Mouse (Mus musculus) kidney, postnatal 10 days (tissue): ENCODE measurements at regions not wholly inside any gene's neighbourhood (a gene's known extent, or its start where the extent isn't known, plus 50 kb on each side); places are given as distances from the start of the nearest gene placed in this dataset.
A peak's percentile ranks its signal among the peaks of the same experiment; 100 is the strongest.
"Not testable (repeated sequence)": the region's sequence is repeated elsewhere in the genome, so short reads cannot be mapped to it uniquely, and the experiment has no call there.

Source experiments
- DNase-seq: peaks from one replicate; pipeline ENCODE4 v3.0.0; 2021; ENCODE audit warnings: mixed read lengths

- DNase-seq, result peak; percentile 9
These were observed 142.7 kb upstream of the Gnai1 start for GRCm38 (mm10) chr5:18502831-18503230.

GRCm38 (mm10) chr5:18494305-18494704 lies 134.2 kb upstream of the Gnai1 start:
- no peak for DNase-seq

GRCm38 (mm10) chr5:18489709-18490108 lies 129.6 kb upstream of the Gnai1 start:
- DNase-seq, result no peak

GRCm38 (mm10) chr5:18487076-18487772 lies 127.1 kb upstream of the Gnai1 start:
- DNase-seq, result no peak

GRCm38 (mm10) chr5:18484376-18484775 lies 124.2 kb upstream of the Gnai1 start:
- DNase-seq, result no peak

- DNase-seq, result no peak
These were observed 118.3 kb upstream of the Gnai1 start for GRCm38 (mm10) chr5:18478420-18478819.

- DNase-seq, result no peak
These were observed 117.3 kb upstream of the Gnai1 start for GRCm38 (mm10) chr5:18477372-18478017.

- DNase-seq, result no peak
These were observed 112.0 kb upstream of the Gnai1 start for GRCm38 (mm10) chr5:18472114-18472513.

- peak; percentile 51 for DNase-seq
These were observed 97.6 kb upstream of the Gnai1 start for GRCm38 (mm10) chr5:18457771-18458170.

- DNase-seq, result no peak
These were observed 96.0 kb upstream of the Gnai1 start for GRCm38 (mm10) chr5:18456196-18456595.

- not testable (repeated sequence) for DNase-seq
These were observed 93.0 kb upstream of the Gnai1 start for GRCm38 (mm10) chr5:18452871-18453757.

- no peak for DNase-seq
These were observed 89.1 kb upstream of the Gnai1 start for GRCm38 (mm10) chr5:18449261-18449660.

- DNase-seq, result no peak
These were observed 88.1 kb upstream of the Gnai1 start for GRCm38 (mm10) chr5:18448330-18448670.

- no peak for DNase-seq
These were observed 87.6 kb upstream of the Gnai1 start for GRCm38 (mm10) chr5:18447665-18448329.

GRCm38 (mm10) chr5:18445969-18446368 lies 85.8 kb upstream of the Gnai1 start:
- peak; percentile 85 for DNase-seq

GRCm38 (mm10) chr5:18439986-18440385 lies 79.8 kb upstream of the Gnai1 start:
- no peak for DNase-seq

GRCm38 (mm10) chr5:18439281-18439680 lies 79.1 kb upstream of the Gnai1 start:
- no peak for DNase-seq

- no peak for DNase-seq
These were observed 76.1 kb upstream of the Gnai1 start for GRCm38 (mm10) chr5:18436099-18436748.

- DNase-seq, result no peak
These were observed 74.1 kb upstream of the Gnai1 start for GRCm38 (mm10) chr5:18434245-18434644.

- no peak for DNase-seq
These were observed 73.1 kb upstream of the Gnai1 start for GRCm38 (mm10) chr5:18433287-18433686.

GRCm38 (mm10) chr5:18425098-18425497 lies 64.9 kb upstream of the Gnai1 start:
- DNase-seq, result no peak

GRCm38 (mm10) chr5:18414892-18415291 lies 54.7 kb upstream of the Gnai1 start:
- no peak for DNase-seq
